Mouse (Mus musculus): Measurements from ENCODE around the gene Epm2a.
"Not testable (repeated sequence)": the region's sequence is repeated elsewhere in the genome, so short reads cannot be mapped to it uniquely, and the experiment has no call there.

DNA sequence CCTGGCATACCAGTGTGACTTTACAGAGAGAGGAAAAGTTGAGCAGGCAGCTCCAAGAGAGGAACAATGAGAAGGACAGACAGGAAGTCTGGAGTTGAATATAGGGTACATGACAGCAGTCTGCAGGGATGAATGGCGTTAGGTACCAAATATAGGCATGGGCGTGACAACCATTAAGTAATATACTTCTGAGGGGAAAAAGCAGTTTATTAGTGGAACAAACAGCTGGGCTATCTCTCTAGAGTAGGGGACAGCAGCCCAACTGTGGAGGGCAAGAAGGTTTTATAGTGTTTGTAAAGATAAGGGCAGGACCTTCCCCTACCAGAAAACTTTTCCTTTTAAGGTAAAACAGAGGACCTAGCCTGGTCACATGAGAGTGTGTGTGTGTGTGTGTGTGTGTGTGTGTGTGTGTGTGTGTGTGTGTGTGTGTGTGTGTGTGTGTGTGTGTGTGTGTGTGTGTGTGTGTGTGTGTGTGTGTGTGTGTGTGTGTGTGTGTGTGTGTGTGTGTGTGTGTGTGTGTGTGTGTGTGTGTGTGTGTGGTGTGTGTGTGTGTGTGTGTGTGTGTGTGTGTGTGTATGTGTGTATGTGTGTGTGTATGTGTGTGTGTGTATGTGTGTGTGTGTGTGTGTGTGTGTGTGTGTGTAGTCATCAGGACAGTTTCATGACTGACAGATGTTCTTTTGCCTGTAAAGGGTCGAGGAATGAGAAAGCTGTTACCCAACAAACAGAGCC is 7.2 kb downstream of the Epm2a start:
- not testable (repeated sequence) for TF ChIP-seq GATA1 (IDR thresholded peaks at IDR 0.05; ENCODE audit: borderline replicate concordance, low read length); FLI1 (IDR thresholded peaks at IDR 0.05; ENCODE audit: low read length)

Data from megakaryocyte, embryonic 14.5 days (primary cell).